Mouse (Mus musculus) thymus, postnatal 0 days (tissue): ENCODE measurements around the gene Il17a. TPM values are rescaled to one million over a fixed set of nuclear protein-coding genes. Genes with fewer than 3 reads are reported as not detected.
"Not testable (repeated sequence)": the region's sequence is repeated elsewhere in the genome, so short reads cannot be mapped to it uniquely, and the experiment has no call there.

ENCODE experiments used
- DNase-seq: peaks from one replicate; pipeline ENCODE4 v3.0.0-alpha.2; 2015; ENCODE audit warnings: low spot score
- polyA plus RNA-seq: library from polyadenylated mRNA; unstranded; fragments of >200 nt; fragmentation: Nextera tagmentation; extraction: Ambion mirVana; gene quantifications from 2 replicates; pipeline ENCODE4 v1.2.1, GENCODE M21; 2015

Gene Il17a
- 0.39 and 0.57 TPM in 2 replicates for polyA plus RNA-seq

GRCm38 (mm10) chr1:20730903-20731302 lies at the start of gene Il17a:
Gene Il17a (plus strand): TSS chr1:20730905.
- no peak for DNase-seq

GRCm38 (mm10) chr1:20682849-20683248 lies 47.9 kb upstream of the Il17a start:
- DNase-seq, result no peak

- DNase-seq, result no peak
Measured at GRCm38 (mm10) chr1:20683386-20683785, 47.3 kb upstream of the Il17a start.

GRCm38 (mm10) chr1:20683853-20684252 lies 46.9 kb upstream of the Il17a start:
- no peak for DNase-seq

- no peak for DNase-seq
Measured at GRCm38 (mm10) chr1:20684403-20684802, 46.3 kb upstream of the Il17a start.

- no peak for DNase-seq
Measured at GRCm38 (mm10) chr1:20685393-20685792, 45.3 kb upstream of the Il17a start.

GRCm38 (mm10) chr1:20685907-20686306 lies 44.8 kb upstream of the Il17a start:
- no peak for DNase-seq

- no peak for DNase-seq
Measured at GRCm38 (mm10) chr1:20691336-20691735, 39.4 kb upstream of the Il17a start.

- DNase-seq, result no peak
Measured at GRCm38 (mm10) chr1:20693634-20694313, 36.9 kb upstream of the Il17a start.

- no peak for DNase-seq
Measured at GRCm38 (mm10) chr1:20700011-20700410, 30.7 kb upstream of the Il17a start.

- no peak for DNase-seq
Measured at GRCm38 (mm10) chr1:20736572-20736971, 5.9 kb downstream of the Il17a start.

- no peak for DNase-seq
Measured at GRCm38 (mm10) chr1:20738483-20738882, 7.8 kb downstream of the Il17a start.

- no peak for DNase-seq
Measured at GRCm38 (mm10) chr1:20740496-20740998, 9.8 kb downstream of the Il17a start.

- no peak for DNase-seq
Measured at GRCm38 (mm10) chr1:20754439-20754838, 23.7 kb downstream of the Il17a start.

GRCm38 (mm10) chr1:20757586-20757985 lies 26.9 kb downstream of the Il17a start:
- no peak for DNase-seq

GRCm38 (mm10) chr1:20759799-20760198 lies 29.1 kb downstream of the Il17a start:
- DNase-seq, result no peak

GRCm38 (mm10) chr1:20760331-20760730 lies 29.6 kb downstream of the Il17a start:
- DNase-seq, result no peak

GRCm38 (mm10) chr1:20761411-20761810 lies 30.7 kb downstream of the Il17a start:
- DNase-seq, result no peak

GRCm38 (mm10) chr1:20766526-20766925 lies 35.8 kb downstream of the Il17a start:
- no peak for DNase-seq

GRCm38 (mm10) chr1:20774026-20774730 lies 43.5 kb downstream of the Il17a start:
- not testable (repeated sequence) for DNase-seq

GRCm38 (mm10) chr1:20778366-20778765 lies 47.7 kb downstream of the Il17a start:
- no peak for DNase-seq
